Mouse (Mus musculus) small intestine, adult 2 months (tissue): ENCODE results near the gene C1s1.

Source experiments
- CTCF ChIP-seq: fragments of 200-500 bp; IDR thresholded peaks from 2 replicates; pipeline ENCODE4 v1.5.1; 2012; ENCODE audit warnings: low read depth, mild to moderate bottlenecking, control low read depth, inconsistent platforms, low read length, moderate library complexity, mixed read lengths; ENCODE audit not compliant: insufficient replicate concordance, insufficient read length; ENCODE audit errors: extremely low read depth
- POLR2A ChIP-seq: fragments of 200-500 bp; IDR thresholded peaks from 2 replicates; pipeline ENCODE4 v1.6.1; 2012; ENCODE audit warnings: low read depth, mild to moderate bottlenecking, control low read depth, inconsistent platforms, low read length, moderate library complexity

- TF ChIP-seq POLR2A (no peak), CTCF (no peak)
These were observed 53.2 kb downstream of the C1s1 start for GRCm38 (mm10) chr6:124488952-124489351.
